Mouse (Mus musculus) MEL (cell line): ENCODE results near the gene Rpl10-ps3. TPM values are rescaled to one million over a fixed set of nuclear protein-coding genes. Genes with fewer than 3 reads are reported as not detected.

ENCODE experiments used
- DNase-seq: peaks from one replicate; pipeline ENCODE4 v3.0.0; 2011; ENCODE audit warnings: low read depth, low spot score
- H3K27ac ChIP-seq: 2 replicates; pipeline ENCODE4 v1.5.1; 2012; ENCODE audit warnings: low read depth, mild to moderate bottlenecking, control low read depth, low read length, moderate library complexity; ENCODE audit not compliant: control insufficient read depth
- H3K27me3 ChIP-seq, 2 experiments: fragments of 150-350 bp in 1 of 2; sonication (generic) in 1 of 2; 2 replicates each; pipeline ENCODE4 v1.6.1; 2012; ENCODE audit warnings: low read length in 2 of 2, mild to moderate bottlenecking in 2 of 2, improper control_type of control experiment in 1 of 2, moderate library complexity in 1 of 2; ENCODE audit not compliant: insufficient read depth in 2 of 2, control insufficient read depth in 1 of 2
- H3K36me3 ChIP-seq, 2 experiments: 2 replicates each; pipeline ENCODE4 v1.6.1; 2012 to 2014; ENCODE audit warnings: low read length in 2 of 2, improper control_type of control experiment in 1 of 2, inconsistent platforms in 1 of 2, mild to moderate bottlenecking in 1 of 2; ENCODE audit not compliant: insufficient read depth in 2 of 2, control insufficient read depth in 1 of 2
- H3K4me1 ChIP-seq, 2 experiments: fragments of 150-350 bp in 1 of 2; sonication (generic) in 1 of 2; 2 replicates each; pipeline ENCODE4 v1.6.1; 2012; ENCODE audit warnings: low read length in 2 of 2, improper control_type of control experiment in 1 of 2, mild to moderate bottlenecking in 1 of 2; ENCODE audit not compliant: insufficient read depth in 2 of 2, control insufficient read depth in 1 of 2
- H3K4me3 ChIP-seq, 2 experiments: fragments of 150-350 bp in 1 of 2; sonication (generic) in 1 of 2; 2 replicates each; pipeline ENCODE4 v1.5.1; 2012; ENCODE audit warnings: low read depth in 2 of 2, low read length in 2 of 2, mild to moderate bottlenecking in 2 of 2, moderate library complexity in 2 of 2, control low read depth in 1 of 2, improper control_type of control experiment in 1 of 2; ENCODE audit not compliant: control insufficient read depth in 1 of 2, insufficient read depth in 1 of 2
- H3K79me2 ChIP-seq: 2 replicates; pipeline ENCODE4 v1.6.1; 2012; ENCODE audit warnings: mild to moderate bottlenecking, low read length, moderate library complexity; ENCODE audit not compliant: control insufficient read depth, poor library complexity, insufficient read depth
- H3K9ac ChIP-seq: 2 replicates; pipeline ENCODE4 v1.6.1; 2012; ENCODE audit warnings: low read depth, mild to moderate bottlenecking, control low read depth, low read length, moderate library complexity; ENCODE audit not compliant: control insufficient read depth, poor library complexity, severe bottlenecking
- H3K9me3 ChIP-seq: fragments of 150-350 bp; sonication (generic); replicated peaks from 2 replicates; pipeline ENCODE4 v1.6.1; 2012; ENCODE audit warnings: mild to moderate bottlenecking, low read length, improper control_type of control experiment, moderate library complexity; ENCODE audit not compliant: insufficient read depth
- BHLHE40 ChIP-seq: IDR thresholded peaks from 2 replicates; pipeline ENCODE4 v1.6.1; 2012; ENCODE audit warnings: low read depth, mild to moderate bottlenecking, inconsistent platforms, low read length, improper control_type of control experiment, borderline replicate concordance
- CHD1 ChIP-seq: IDR thresholded peaks from 2 replicates; pipeline ENCODE4 v1.6.1; 2012; ENCODE audit warnings: low read depth, mild to moderate bottlenecking, inconsistent platforms, low read length, improper control_type of control experiment
- CTCF ChIP-seq, 3 experiments: IDR thresholded peaks in 2 of 3; conservative IDR thresholded peaks in 1 of 3; 2 replicates each; pipeline ENCODE4 v1.5.1; 2011 to 2012; ENCODE audit warnings: low read length in 3 of 3, low read depth in 2 of 3, mild to moderate bottlenecking in 2 of 3, improper control_type of control experiment in 1 of 3, inconsistent platforms in 1 of 3, mixed read lengths in 1 of 3, moderate library complexity in 1 of 3; ENCODE audit not compliant: control insufficient read depth in 1 of 3, insufficient read depth in 1 of 3, poor library complexity in 1 of 3, severe bottlenecking in 1 of 3
- E2F4 ChIP-seq: IDR thresholded peaks from 2 replicates; pipeline ENCODE4 v1.6.1; 2011; ENCODE audit warnings: low read depth, low read length, improper control_type of control experiment, borderline replicate concordance
- ELF1 ChIP-seq: IDR thresholded peaks from 2 replicates; pipeline ENCODE4 v1.6.1; 2014; ENCODE audit warnings: low read depth, mild to moderate bottlenecking, inconsistent platforms, low read length, improper control_type of control experiment, moderate library complexity
- EP300 ChIP-seq, 2 experiments: IDR thresholded peaks; 2 replicates each; pipeline ENCODE4 v1.6.1; 2011; ENCODE audit warnings: improper control_type of control experiment in 2 of 2, low read length in 2 of 2, low read depth in 1 of 2, mild to moderate bottlenecking in 1 of 2
- ETS1 ChIP-seq: IDR thresholded peaks from 2 replicates; pipeline ENCODE4 v1.6.1; 2012; ENCODE audit warnings: low read depth, mild to moderate bottlenecking, inconsistent platforms, low read length, improper control_type of control experiment, moderate library complexity
- GABPA ChIP-seq: IDR thresholded peaks from 2 replicates; pipeline ENCODE4 v1.6.1; 2012; ENCODE audit warnings: low read depth, mild to moderate bottlenecking, inconsistent platforms, low read length, improper control_type of control experiment, moderate library complexity
- HCFC1 ChIP-seq: IDR thresholded peaks from 2 replicates; pipeline ENCODE4 v1.6.1; 2012; ENCODE audit warnings: low read depth, mild to moderate bottlenecking, inconsistent platforms, low read length, improper control_type of control experiment, moderate library complexity
- JUND ChIP-seq: IDR thresholded peaks from 2 replicates; pipeline ENCODE4 v1.6.1; 2011; ENCODE audit warnings: low read depth, mild to moderate bottlenecking, improper control_type of control experiment, low read length
- MAFK ChIP-seq: IDR thresholded peaks from 2 replicates; pipeline ENCODE4 v1.6.1; 2011; ENCODE audit warnings: low read depth, mild to moderate bottlenecking, low read length, improper control_type of control experiment, borderline replicate concordance
- MYB ChIP-seq: IDR thresholded peaks from 2 replicates; pipeline ENCODE4 v1.6.1; 2011; ENCODE audit warnings: mild to moderate bottlenecking, low read depth, low read length, improper control_type of control experiment
- MYC ChIP-seq: IDR thresholded peaks from 2 replicates; pipeline ENCODE4 v1.6.1; 2011; ENCODE audit warnings: low read depth, mild to moderate bottlenecking, low read length, improper control_type of control experiment, moderate library complexity
- NELFE ChIP-seq: IDR thresholded peaks from 2 replicates; pipeline ENCODE4 v1.6.1; 2011; ENCODE audit warnings: low read depth, low read length, improper control_type of control experiment
- NRF1 ChIP-seq: IDR thresholded peaks from 2 replicates; pipeline ENCODE4 v1.6.1; 2014; ENCODE audit warnings: low read depth, mild to moderate bottlenecking, inconsistent platforms, low read length, improper control_type of control experiment, moderate library complexity; ENCODE audit not compliant: poor library complexity, insufficient read depth, severe bottlenecking
- POLR2AphosphoS5 ChIP-seq: IDR thresholded peaks from 2 replicates; pipeline ENCODE4 v1.6.1; 2012; ENCODE audit warnings: low read depth, borderline replicate concordance, mild to moderate bottlenecking, inconsistent platforms, low read length, moderate library complexity, mixed read lengths
- RAD21 ChIP-seq: IDR thresholded peaks from 2 replicates; pipeline ENCODE4 v1.6.1; 2011; ENCODE audit warnings: mild to moderate bottlenecking, low read depth, low read length, improper control_type of control experiment
- RCOR1 ChIP-seq: IDR thresholded peaks from 2 replicates; pipeline ENCODE4 v1.6.1; 2012; ENCODE audit warnings: low read depth, mild to moderate bottlenecking, inconsistent platforms, low read length, improper control_type of control experiment
- SIN3A ChIP-seq: IDR thresholded peaks from 2 replicates; pipeline ENCODE4 v1.6.1; 2012; ENCODE audit warnings: low read length, improper control_type of control experiment, inconsistent platforms
- TAL1 ChIP-seq: IDR thresholded peaks from 2 replicates; pipeline ENCODE4 v1.6.1; 2012; ENCODE audit warnings: mild to moderate bottlenecking, inconsistent platforms, low read length, moderate library complexity, mixed read lengths
- TCF12 ChIP-seq: IDR thresholded peaks from 2 replicates; pipeline ENCODE4 v1.6.1; 2014; ENCODE audit warnings: low read depth, mild to moderate bottlenecking, inconsistent platforms, low read length, improper control_type of control experiment, moderate library complexity
- USF1 ChIP-seq: IDR thresholded peaks from 2 replicates; pipeline ENCODE4 v1.6.1; 2014; ENCODE audit warnings: low read depth, mild to moderate bottlenecking, inconsistent platforms, low read length, improper control_type of control experiment, moderate library complexity
- ZC3H11A ChIP-seq: IDR thresholded peaks from 2 replicates; pipeline ENCODE4 v1.6.1; 2012; ENCODE audit warnings: low read depth, mild to moderate bottlenecking, inconsistent platforms, low read length, improper control_type of control experiment
- ZKSCAN1 ChIP-seq: IDR thresholded peaks from 2 replicates; pipeline ENCODE4 v1.6.1; 2012; ENCODE audit warnings: low read depth, mild to moderate bottlenecking, inconsistent platforms, low read length, improper control_type of control experiment, moderate library complexity
- ZMIZ1 ChIP-seq: IDR thresholded peaks from 2 replicates; pipeline ENCODE4 v1.6.1; 2012; ENCODE audit warnings: low read depth, mild to moderate bottlenecking, inconsistent platforms, low read length, improper control_type of control experiment, moderate library complexity
- ZNF384 ChIP-seq: IDR thresholded peaks from 2 replicates; pipeline ENCODE4 v1.6.1; 2012; ENCODE audit warnings: low read depth, mild to moderate bottlenecking, inconsistent platforms, low read length, improper control_type of control experiment
- polyA plus RNA-seq, 2 experiments: library from polyadenylated mRNA; stranded (reverse) in 1 of 2; unstranded in 1 of 2; fragments of >175 nt in 1 of 2; fragments of >200 nt in 1 of 2; gene quantifications; 2 replicates each; pipeline versions ENCODE4 v1.2.1 to v1.2.4; 2012; ENCODE audit warnings: low replicate concordance in 2 of 2, low read depth in 1 of 2; ENCODE audit not compliant: insufficient read length in 2 of 2, insufficient read depth in 1 of 2, missing spikeins in 1 of 2
- total RNA-seq: library from RNA; depleted of rRNA; stranded (reverse); fragments of 300-350 nt; gene quantifications from 2 replicates; pipeline ENCODE4 v1.2.3, GENCODE M21; 2012

The Rpl10-ps3 gene
- total and polyA plus RNA-seq, 3 experiments: 196 to 2,425 (median 355) TPM

DNA sequence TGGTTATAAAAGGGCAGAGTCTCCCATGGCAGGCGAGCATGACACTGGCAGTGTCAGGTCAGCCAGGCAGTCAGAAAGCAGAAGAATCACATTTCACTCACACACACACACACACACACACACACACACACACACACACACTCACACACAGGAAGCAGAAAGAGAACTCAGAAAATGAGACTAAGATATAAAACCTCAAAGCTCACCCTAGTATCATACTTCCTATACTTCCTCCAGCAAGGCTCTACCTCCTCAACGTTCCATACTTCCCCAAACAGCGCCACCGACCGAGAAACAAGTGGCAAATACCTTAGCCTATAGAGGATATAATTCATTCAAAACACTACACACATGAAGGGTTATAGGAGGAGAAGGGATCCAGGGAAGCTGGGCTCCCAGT lies 18.5 kb upstream of the Rpl10-ps3 start:
- no peaks in the 10 kb centered on the region for H3K36me3 ChIP-seq

GRCm38 (mm10) chr9:50362556-50362955 lies 17.8 kb upstream of the Rpl10-ps3 start:
- Histone ChIP-seq H3K4me1 (no peaks in the 10 kb centered on the region), H3K9ac (no peak overlapping the region), H3K36me3 (no peaks in the 10 kb centered on the region), H3K27ac (no peak overlapping the region), H3K27me3 (no peaks in the 10 kb centered on the region), H3K9me3 (no peaks in the 10 kb centered on the region), H3K79me2 (no peaks in the 10 kb centered on the region), H3K4me3 (no peak overlapping the region)
- TF ChIP-seq ZKSCAN1 (no peak), TCF12 (no peak), MYB (no peak), ZC3H11A (no peak), MYC (no peak), NELFE (no peak), ELF1 (no peak), MAFK (no peak), ZNF384 (no peak), ETS1 (no peak), SIN3A (no peak), ZMIZ1 (no peak), CHD1 (no peak), NRF1 (no peak), EP300 (IDR thresholded peaks at IDR 0.05; ENCODE audit: low read depth in 1 of 2, low read length in 2 of 2) (no peak), JUND (no peak)
- no peak for DNase-seq

More for the DNA sequence above, 18.5 kb upstream of the Rpl10-ps3 start:
- no peak for TF ChIP-seq HCFC1
- no peak for TF ChIP-seq POLR2AphosphoS5
- TF ChIP-seq CTCF (IDR thresholded peaks at IDR 0.05 in 2 of 3, conservative IDR thresholded peaks at IDR 0.05 in 1 of 3; ENCODE audit: control insufficient read depth in 1 of 3, insufficient read depth in 1 of 3, low read depth in 2 of 3, low read length in 3 of 3, poor library complexity in 1 of 3, severe bottlenecking in 1 of 3): no peak
- TF ChIP-seq MYB: no peak
- TF ChIP-seq GABPA: no peak
- TF ChIP-seq MYC: no peak
- no peak for TF ChIP-seq ZKSCAN1
- TF ChIP-seq RCOR1: no peak
- no peak for TF ChIP-seq USF1
- no peak for TF ChIP-seq MAFK
- TF ChIP-seq BHLHE40: no peak
- no peak for TF ChIP-seq TCF12
- TF ChIP-seq E2F4: no peak
- TF ChIP-seq NELFE: no peak
- TF ChIP-seq ZMIZ1: no peak
- no peak for TF ChIP-seq RAD21
- TF ChIP-seq TAL1: no peak
- TF ChIP-seq, all 39 proteins: peak for 0
- Histone ChIP-seq H3K79me2 (no peaks in the 10 kb centered on the region), H3K27ac (no peak overlapping the region), H3K4me1 (no peaks in the 10 kb centered on the region), H3K9me3 (no peaks in the 10 kb centered on the region), H3K27me3 (no peaks in the 10 kb centered on the region), H3K4me3 (no peak overlapping the region), H3K9ac (no peak overlapping the region)
- no peak for DNase-seq
